Mouse (Mus musculus) naive thymus-derived CD4-positive, alpha-beta T cell, adult 2 months (primary cell): ENCODE data around the gene Acot8.
A peak's percentile ranks its signal among the peaks of the same experiment; 100 is the strongest.

Experiments used
- DNase-seq: peaks from one replicate; pipeline ENCODE4 v3.0.0-alpha.2; 2011; ENCODE audit warnings: low read depth

The Acot8 gene

DNA sequence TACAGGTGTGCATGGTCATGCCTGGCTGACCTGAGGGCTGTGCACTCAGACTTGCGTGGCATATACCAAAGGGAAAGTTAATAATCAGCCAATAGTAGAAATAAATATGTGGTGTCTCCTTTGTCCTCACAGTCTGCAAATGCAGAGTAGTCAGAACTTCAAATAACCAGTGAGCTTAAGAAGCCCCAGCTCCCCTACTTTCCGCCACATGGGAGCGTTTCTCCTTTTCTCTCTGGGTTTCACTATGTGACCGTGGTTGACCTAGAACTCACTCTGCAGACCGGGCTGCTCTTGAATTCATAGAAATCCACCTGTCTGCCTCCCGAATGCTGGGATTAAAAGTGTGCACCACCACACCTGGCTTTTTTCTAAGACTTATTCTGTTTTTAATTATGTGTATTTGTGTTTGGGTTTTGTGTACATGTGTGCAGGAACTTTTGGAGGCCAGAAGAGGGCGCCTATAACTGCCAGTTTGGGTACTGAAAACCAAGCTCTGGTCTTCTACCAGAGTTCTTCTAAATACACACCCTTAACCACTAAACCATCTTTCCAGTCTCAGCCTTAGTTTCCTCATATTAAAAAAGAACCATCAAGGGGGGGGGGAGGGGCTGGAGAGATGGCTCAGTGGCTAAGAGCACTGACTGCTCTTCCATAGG is 20.6 kb downstream of the Acot8 start:
- DNase-seq: peak; percentile 43

DNA sequence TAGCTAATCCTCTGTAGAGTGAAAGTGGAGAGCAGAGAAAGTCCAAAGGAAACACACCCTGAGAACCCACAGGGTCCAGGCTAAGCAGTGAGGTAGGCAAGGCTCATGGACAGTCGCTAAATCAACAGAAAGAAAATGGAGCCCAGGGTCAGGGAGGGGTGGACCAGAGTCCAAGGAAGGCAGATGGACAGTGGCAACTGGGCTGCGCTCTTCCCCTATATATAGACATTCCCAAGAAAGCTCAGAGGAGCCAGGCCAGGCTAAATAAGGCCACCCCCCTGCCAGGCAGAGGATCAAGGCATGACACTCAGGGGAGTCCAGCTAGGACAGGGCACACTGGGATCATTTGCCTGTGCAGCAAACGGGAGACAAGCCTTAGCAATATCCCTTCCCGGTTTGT is 22.8 kb downstream of the Acot8 start:
- no peak for DNase-seq

DNA sequence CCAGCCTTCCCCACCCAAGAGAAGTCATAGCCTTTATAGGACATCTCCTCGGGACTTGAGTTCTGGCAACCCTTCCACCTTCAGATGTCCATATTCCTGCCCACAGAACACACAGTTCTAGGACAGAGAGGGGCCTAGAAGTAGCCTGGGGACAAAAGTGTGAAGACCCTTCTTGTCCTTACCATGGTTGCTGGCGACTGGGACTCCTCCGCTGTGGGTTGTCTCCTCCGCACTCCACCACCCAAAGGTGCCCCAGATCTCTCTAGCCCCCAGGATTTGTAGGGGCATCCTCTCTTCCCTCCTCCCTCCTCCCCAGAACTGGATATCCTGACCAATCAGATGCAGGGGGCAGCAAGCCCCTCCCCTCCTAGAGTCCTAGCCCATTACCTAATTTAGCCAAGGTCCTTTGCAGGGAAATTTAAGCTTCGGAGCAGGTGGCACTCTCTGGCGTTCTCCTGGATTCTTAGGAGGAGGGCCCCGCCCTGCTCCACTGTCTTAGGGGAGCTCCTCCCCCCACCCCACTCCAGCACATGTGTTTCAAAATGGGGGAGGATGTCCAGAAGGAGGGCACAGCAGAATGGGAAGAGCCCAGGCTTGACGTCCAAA is 25.1 kb downstream of the Acot8 start, which contains the start of gene Tnnc2:
Gene Tnnc2 (minus strand): TSS at position 487 of the 606 bp plus-strand sequence.
- DNase-seq: no peak

DNA sequence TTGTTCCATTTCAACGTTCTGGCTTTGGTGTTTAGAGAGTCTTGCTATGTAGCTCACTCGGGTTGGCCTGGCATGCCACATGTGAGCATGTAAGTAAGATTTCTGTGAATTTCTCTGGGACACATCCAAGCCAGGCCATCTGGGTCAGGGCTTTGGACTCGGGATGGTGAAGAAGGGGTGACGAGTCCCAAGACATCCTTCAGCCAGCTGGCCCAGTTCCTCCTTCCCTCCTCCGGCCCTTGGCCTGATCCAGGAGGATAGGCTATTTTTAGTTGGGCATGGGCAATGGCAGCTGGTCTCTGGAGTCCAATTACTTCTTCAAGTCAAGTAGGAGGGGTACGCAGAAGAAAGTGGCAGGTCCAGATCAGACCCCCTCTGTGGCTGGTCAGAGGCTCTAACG is 25.9 kb downstream of the Acot8 start:
- no peak for DNase-seq

DNA sequence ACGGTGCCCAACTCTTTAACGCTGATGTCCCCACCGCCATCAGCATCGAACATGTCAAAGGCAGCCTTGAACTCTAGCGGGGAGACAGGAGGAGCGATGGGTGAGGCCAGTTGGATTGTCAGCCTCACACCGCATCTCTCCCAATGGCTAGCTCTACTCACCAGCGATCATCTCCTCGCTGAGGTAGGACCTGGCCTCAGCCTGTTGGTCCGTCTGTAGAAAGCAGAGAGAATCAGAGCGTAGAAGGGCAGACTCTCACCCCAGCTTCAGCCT is 26.7 kb downstream of the Acot8 start:
- no peak for DNase-seq

DNA sequence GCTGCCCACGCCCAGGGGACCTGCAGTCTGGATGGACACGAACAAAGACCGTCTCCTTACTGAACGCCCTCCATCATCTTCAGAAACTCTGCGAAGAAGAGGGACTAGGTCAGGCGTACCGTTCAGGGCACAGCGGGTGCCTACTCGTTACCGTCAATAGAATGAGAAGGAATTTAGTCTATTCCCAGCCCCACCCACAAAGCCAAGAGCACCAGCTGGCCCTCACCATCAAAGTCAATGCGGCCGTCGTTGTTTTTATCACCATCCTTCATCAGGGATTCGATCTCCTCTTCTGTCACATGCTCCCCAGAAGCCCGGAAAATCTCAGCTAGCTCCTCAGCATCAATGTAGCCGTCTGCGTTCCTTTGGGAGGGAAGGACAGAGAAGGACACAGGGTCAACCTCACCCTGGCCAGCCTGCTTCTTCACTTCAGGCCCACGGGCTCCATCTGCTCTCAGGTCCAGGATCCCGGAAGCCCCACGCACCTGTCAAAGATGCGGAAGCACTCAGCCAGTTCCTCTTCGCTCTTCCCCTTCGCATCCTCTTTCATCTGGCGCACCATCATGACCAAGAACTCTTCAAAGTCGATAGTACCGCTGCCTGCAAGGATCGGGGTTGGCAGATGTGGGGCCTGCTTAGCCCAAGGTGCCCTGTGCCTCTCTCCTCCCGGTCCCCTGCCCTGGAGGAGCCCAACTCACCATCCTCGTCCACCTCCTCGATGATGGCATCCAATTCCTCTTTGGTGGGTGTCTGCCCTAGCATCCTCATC is 27.3 kb downstream of the Acot8 start:
- no peak for DNase-seq

DNA sequence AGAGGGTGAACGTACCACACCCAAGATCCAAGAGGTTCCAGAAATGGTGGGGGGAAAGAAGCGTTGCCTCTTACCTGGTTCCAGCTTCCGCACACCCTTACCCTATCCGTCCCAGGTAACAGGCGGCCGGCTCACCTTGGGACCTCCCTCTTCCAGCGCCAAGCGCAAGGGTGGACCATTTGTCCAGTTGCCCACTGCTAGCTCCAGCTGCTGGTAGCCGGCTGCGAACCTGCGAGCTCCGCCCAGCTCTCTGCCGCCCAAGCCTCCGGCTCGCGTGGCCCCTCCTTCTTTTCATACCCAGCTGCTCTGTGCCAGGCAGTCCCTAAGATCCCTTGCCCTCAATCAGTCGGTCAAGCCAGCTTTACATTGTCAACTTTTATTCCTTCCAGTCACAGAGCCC is 27.9 kb downstream of the Acot8 start:
- DNase-seq: no peak

DNA sequence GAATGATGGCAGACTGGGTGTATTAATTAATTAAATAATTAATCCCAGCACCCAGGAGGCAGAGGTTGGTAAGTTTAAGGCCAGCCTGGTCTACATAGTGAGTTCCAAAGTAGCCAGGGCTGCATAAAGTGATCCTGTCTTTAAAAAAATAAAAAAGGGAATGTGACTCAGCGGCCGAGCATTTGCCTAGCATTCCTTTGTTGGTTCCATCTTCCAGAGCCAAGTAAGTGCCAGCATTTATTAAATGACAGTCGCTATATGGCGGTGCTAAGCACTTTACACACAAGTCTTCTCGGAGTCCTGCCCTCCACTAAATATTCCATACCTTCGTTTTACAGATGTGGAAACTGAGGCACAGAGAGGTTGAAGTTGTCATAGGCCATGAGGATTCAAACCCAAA is 28.6 kb downstream of the Acot8 start:
- no peak for DNase-seq

DNA sequence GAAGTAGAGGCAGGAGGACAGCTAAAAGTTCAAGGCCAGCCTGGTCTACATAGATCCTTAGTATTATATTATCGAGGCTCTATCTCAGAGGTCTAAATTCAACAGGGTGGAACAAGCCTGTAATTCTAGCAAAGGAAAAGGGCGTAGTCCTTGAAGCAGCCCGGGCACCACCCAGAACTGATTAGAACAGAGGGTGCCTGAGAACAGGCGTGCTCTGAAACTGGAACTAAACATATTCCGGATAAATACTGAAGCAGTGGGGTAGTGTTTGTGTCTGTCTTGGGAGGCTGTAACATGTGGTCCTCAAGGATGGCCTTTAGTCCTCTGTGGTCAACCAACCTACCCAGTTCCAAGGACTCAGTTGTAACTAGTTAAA is 30.7 kb downstream of the Acot8 start:
- DNase-seq: no peak

DNA sequence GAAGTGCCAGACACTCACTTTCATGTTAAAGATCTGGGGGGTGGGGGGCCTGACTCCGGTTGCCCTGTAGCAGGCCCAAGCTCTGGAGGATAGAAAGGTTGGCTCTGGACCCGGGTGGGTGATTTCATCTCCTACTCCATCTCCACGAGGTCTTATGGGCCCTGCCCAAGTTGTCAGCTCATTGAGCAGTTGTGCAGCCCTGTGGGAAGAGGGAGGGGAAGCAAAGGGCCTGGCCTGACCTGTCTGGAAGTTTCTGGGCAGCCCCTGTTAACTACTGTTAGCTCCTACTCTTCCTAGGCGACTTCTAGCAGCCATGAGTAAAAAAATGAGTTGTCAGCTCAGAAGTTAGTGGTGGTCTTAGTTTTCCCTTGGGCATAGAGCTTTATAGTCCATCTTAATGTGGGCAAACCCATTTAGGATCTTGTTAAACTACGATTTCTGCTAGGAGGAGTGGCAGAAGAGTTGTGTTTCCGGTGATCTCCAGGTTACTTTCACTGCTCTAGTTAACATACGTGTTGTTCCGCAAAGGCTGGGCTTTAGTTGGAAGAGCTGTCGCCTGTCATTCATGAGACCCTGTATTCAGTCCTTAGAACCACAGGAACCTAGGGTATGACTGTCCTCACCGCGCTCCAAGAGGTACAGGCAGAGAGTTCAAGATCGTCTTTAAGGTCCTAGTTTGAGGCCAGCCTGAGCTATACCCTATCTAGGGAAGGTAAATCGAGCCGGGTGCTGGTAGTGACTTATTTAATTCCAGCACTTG is 31.3 kb downstream of the Acot8 start:
- no peak for DNase-seq

DNA sequence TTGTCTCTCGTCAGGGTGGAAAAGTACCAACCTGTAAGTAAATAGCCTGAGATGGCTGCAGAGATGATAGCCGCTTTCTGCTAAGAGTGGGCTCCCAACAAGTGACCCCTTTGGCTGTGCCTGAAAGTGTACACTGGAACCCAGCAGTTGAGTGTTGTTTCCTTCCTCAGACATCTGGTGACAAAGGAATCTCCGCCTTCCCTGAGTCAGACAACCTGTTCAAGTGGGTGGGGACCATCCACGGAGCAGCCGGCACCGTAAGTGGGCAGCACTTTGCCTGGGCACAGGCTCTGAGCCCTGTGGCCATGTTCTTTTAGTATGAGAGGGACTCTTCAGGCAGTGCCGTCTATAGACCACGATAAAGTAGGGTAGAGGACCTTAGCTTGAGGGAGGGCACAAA is 33.6 kb downstream of the Acot8 start:
- DNase-seq: no peak

DNA sequence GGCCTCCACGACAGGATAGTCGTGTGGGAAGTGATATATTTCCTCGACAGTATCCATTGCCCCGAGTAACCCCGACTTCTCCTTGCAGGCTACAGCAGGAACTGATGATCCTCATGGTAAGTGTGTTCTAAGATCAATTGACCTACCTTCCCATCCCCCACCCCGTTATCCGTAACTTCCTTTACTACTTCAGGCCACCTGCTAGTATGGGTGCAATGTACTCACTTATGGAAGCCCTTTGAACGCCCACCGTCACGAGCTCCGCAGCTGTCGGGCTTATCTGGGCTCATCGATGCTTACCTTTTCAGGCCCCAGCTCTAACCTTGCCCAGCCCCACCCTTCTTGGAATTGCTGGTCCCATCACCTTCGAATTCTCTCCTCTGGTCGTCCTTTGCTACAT is 34.4 kb downstream of the Acot8 start:
- DNase-seq: peak; percentile 46

DNA sequence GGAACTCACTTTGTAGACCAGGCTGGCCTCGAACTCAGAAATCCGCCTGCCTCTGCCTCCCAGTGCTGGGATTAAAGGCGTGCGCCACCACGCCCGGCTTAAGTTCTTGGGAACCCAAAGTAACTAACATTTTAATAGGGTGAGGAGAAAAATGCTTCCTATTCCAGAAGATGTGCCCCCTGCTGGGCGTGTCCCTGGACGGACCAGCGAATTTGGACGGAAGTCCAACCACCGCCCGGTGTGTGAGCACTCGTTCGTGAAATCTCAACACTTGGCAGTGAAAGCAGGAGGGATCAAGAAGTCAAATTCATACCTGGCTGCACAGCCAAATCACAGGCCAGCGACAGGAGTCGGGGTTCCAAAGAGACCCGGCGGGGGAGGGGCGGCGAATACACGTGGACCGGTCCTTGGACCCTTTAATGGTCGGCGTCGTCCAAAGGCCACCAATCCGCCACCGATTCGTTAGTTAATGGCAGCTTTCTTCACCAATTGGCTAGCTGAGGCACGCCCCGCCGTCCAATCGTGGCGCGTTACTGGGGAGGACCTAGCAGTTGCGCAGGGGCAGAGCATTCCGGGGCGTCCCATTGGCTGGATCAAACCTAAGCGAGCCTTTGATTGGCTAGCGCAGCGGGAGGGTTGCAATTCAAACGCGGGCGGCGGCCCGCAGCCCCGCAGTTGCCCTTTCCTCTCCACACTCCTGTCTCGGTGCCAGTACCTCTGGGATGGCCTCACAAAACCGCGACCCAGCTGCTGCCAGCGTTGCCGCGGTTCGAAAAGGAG is 35.2 kb downstream of the Acot8 start, which contains the start of gene Ube2c:
Gene Ube2c (plus strand): TSS at position 641 of the 780 bp plus-strand sequence.
- DNase-seq: peak; percentile 97

DNA sequence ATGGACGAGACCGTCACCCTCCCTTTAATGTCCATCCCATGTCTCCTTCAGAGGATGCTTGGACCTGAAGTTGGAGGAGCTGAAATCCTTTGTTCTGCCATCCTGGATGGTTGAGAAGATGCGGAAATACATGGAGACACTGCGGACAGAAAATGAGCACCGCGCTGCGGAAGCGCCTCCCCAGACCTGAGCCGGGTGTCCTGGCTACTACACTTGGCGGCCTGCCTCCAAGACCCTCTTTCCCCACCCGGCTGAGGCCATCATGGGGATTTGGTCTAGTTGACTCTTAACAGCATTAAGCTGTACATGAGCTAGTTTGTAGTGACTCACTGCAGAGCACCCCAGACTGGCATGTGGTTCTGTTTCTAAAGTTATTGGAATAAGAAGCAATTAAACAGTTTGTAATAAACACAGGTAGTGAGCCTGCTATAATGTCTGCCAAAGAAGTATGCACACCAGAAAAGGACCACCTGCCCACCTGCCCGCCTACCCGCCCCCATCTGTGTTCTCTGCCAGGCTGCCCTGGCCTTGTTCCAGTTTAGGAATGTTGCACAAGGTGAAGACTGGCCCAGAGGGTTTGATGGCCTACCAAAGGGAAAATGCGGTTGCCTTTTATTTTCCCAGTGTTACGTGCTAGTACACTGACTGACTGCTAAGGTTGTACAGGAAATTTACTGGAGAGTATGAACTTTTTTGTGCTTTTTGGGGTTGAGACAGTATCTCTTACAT is 36.7 kb downstream of the Acot8 start:
- DNase-seq: no peak

DNA sequence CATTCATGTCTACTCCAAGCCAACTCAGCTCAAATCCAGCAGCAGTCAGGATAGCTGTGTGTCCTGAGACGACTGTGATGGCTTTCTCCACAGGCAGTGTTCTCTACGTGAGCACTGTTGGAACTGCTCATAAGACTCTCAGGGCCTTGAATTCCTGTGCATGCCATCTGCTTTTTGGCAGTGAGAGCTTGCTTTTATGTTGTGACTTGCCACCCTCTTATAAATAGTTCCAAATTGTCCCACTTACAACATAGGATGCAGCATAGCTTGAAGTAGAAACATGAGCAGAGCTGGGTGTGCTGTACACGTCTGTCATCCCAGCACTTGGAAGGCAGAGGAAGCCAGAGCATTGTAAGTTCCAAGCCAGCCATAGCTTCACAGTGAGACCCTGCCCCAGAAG is 38.8 kb downstream of the Acot8 start:
- DNase-seq: no peak

DNA sequence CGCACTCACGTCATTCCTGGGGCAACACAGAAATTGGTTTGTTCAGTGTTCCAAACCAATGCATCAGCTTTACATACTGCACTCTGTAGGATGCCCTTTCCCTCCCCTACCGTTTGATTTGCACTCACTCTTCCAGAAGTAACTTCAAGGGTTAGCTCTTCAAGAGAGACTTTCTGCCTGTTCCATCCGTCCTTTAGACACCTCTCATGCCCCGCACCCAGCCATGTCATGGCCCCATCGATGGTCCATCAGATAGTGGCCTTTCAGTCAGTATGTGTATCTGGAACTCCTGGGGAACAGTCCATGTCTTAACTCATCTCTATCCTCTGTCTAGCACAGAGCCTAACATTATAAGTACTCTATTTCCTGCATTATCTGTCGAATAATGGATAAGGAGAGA is 42.1 kb downstream of the Acot8 start:
- no peak for DNase-seq

DNA sequence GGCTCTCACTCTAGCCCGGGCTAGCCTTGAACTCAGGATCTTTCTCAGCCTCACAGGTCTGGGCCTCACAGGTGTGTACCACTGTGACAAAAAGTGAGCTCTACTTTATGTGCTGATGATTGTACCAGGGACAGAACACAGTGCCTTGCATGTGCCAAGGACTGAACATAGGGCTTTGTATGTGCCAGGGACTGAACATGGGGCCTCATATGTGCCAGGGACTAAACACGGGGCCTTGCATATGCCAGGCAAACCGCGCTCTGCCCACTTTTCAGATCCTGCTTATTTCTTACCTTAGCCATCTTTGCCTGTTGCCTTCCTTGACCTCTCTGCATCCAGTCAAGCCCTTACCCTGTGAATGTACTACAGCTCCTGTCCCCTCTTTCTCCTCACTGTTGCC is 42.7 kb downstream of the Acot8 start:
- DNase-seq: no peak

DNA sequence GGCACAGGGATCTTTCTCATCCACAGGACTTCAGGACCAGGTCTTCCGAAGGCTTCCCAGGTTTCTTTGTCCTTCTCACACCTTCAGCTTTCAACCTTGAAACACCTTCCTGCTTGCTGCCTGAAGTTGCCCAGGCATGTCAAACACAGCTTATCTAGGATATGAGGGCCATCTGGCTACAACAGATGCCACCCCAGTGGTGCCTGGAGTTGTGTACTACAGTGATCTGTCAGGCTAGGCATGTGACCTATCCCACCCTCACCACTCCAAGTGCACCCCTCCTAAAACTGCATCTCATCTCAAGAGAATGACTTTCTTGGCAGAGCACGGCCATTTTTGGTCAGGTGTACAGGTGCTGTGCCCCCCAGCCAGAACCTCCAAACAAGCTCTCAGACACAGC is 43.2 kb downstream of the Acot8 start:
- DNase-seq: no peak

DNA sequence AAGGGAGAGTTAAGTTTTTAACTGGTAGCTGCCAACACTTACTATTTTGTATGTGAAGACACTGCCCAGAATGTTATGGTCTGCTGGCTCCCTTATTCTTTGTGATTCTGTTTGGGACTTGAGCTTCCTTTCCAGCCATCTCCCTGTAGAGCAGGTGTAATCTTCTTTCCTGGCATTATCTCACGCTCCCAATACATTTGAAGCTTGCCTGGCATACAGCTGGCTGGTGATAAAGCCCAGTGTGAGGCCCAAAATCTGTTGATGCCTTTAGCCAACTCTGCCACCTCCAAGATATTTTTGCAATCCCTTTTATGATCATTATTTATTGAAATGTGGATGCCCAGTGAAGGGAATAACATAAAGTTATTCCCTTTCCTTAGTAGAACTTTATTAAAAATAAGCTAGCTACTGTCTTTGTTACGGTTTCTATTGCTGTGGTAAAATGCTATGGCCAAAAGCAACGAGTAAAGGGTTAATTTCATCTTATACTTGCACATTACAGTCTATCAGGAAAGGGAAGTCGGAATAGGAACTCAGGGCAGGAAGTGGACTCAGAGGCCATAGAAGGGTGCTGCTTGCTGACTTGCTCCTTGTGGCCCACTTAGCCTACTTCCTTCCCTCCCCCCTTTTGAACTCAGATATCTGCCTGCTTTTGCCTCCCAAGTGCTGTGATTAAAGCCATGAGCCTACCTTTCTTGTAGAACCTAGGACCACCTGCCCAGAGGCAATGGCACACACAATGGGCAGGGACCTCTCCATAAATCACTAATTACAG is 44.4 kb downstream of the Acot8 start:
- no peak for DNase-seq

DNA sequence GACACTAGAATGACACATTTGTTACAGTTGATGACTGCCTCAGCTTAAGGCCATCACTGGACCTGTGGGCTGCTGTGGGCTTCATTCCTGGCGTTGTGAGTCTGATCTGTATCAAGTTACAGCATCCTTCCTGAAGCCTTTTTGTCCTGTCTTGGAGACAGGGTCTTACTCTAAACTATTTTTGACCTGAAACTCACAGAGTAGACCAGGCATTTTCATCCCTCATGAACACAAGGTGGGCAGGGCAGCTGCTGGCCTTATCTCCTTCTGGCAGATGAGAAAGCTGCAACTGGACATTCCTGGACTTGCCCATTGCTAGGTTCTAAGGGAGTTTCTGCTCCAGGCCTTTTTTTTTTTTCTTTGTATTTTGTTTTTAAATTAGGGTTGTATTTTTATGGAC is 46.0 kb downstream of the Acot8 start:
- no peak for DNase-seq

DNA sequence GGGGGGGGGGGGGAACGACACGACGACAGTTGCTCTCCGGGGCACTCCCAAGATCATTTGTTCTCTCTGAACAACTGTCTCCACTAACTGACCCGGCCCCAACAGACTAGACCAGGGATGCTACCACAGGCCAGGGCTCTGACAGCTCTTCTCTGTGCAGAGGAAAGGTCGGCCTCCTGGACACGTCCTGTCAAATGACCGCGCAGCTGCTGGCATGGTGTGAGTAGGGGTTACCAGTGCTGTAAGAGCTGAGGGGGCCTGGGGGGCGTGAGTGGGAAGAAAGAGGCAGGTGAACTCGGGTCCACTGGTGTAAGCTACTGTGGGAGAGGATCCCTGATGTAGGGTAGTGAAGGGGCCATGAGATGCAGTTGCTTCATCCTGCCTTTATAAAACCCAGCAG is 46.8 kb downstream of the Acot8 start:
- no peak for DNase-seq
